Mouse (Mus musculus) heart, adult 18-20 months (tissue): ENCODE measurements around the gene Iqgap1. TPM values are rescaled to one million over a fixed set of nuclear protein-coding genes. Genes with fewer than 3 reads are reported as not detected.
"Not testable (repeated sequence)": the region's sequence is repeated elsewhere in the genome, so short reads cannot be mapped to it uniquely, and the experiment has no call there.

Experiments used
- DNase-seq, 2 experiments: peaks; one replicate each; pipeline ENCODE4 v3.0.0; 2021 to 2022; ENCODE audit warnings: mixed read lengths in 1 of 2
- total RNA-seq, 2 experiments: library from RNA; stranded (reverse); gene quantifications; 2 replicates each; pipeline ENCODE4 v1.2.3; 2021

Gene Iqgap1
- total RNA-seq, 2 experiments from 2014 or later, result 32.7 to 35.3 TPM

GRCm38 (mm10) chr7:80770466-80770865 lies 55.3 kb downstream of the Iqgap1 start:
- DNase-seq, result no peak

DNA sequence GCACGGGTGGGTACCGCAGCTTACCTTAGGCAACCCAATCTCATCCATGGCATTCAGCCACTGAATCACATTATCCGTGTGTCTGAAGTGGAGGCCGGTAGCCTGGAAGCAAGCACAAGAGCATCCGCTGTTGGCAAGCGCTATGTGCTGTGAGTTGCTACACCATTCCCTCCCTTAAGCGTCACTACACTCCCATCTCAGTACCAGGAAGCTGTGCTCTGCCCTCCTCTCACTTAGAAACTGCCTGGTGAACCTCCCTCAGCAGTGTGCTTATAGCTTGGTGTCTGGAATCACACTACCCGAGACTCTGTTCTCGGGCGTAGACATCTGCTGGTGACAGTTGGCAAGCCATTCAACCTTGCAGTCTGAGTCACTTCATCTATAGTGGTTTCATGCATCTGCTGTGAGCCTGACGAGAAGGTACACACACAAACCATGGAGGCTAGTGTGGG lies 58.9 kb downstream of the Iqgap1 start:
- no peak for DNase-seq

GRCm38 (mm10) chr7:80766072-80766471 lies 59.7 kb downstream of the Iqgap1 start:
- no peak for DNase-seq

- peak; percentile 63 to 81 for DNase-seq
Observed at GRCm38 (mm10) chr7:80763864-80764437, 61.8 kb downstream of the Iqgap1 start.

DNA sequence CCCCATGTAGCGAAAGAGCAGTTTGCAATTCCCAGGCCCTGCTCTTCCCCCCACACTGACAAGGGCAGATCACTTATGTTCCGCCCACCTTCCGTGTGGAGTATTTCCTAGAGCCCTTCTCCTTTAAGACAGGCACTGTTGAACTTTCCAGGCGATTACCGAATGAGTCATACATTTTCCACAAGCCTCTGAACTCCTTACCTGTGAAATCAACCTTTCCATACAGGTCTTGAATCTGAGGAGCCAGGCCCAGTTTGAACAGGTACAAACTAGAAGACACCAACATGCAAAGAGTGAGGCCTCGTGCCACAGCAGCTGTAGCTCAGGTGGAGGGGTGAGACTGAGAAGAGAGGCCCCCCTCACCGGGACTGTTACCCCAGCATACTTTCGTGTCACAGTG lies 63.5 kb downstream of the Iqgap1 start:
- DNase-seq, result no peak

GRCm38 (mm10) chr7:80754086-80754485 lies 71.7 kb downstream of the Iqgap1 start:
- DNase-seq, result no peak

DNA sequence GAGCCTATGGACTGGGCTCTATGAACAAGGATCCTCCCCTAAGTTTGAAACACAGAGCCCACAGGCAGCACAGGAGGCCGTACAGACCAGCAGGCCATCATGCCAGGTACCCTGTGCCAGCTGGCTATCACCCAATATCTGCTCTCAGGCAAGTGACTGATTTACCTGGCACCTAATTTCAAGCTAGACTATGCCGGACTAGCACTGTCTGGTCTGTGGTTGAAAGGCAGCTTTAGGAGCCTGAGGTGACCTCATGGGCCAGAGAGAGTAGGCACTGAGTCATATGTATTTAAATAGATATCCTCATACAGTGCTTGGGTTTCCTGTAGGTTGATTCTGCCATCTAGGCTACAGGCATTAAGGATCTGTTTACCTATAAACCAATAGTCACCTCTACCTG lies 72.2 kb downstream of the Iqgap1 start:
- no peak for DNase-seq

DNA sequence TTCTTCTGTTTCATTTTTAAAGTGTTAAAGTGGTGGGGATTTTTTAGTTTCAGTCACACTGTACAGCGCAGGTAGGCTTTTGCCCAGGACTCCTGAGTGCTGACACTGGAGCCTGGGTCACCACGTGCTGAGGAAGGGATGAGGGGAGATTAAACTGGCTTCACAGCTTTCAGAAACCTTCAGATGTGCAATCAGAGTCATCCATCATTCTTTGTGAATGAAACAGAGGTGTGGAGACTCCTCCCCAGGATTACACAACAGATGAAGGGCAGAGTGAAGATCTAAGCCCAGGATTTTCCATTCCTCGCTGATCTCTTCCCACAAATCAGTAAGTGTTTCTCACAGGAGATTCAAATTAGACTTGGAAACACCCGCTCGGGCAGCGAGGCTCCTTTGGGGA lies 76.2 kb downstream of the Iqgap1 start:
- no peak for DNase-seq

- DNase-seq, result not testable (repeated sequence)
Observed at GRCm38 (mm10) chr7:80749109-80749508, 76.7 kb downstream of the Iqgap1 start.

- DNase-seq, result peak in 1 of 2 experiments; percentile 18
Observed at GRCm38 (mm10) chr7:80747371-80747770, 78.4 kb downstream of the Iqgap1 start.

DNA sequence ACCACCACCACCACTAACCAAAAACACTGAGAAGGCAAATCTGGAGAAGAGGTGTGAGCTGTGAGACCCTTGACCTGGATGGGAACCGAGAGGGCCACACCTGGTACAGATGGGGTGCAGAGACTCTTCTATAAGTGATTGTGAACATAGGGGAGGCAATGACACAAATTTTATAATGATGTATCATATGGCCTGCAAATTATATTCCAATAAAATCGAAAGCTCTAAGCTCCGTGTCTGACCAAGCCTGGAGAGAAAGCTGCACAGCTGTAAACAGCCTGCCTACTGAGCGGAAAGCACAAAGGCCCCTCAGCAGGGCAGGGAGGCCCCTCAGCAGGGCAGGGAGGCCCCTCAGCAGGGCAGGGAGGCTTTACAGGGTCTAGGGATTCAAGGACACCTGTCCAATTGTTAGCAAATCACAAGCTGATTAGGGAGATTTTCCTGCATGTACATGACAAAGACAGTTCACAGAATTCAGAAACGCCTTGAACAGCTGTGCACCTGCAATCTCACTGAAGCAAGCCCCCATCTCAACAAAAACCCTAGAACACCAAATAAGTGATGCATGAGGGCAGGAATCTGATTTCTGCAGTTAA lies 79.5 kb downstream of the Iqgap1 start:
- DNase-seq, result no peak

DNA sequence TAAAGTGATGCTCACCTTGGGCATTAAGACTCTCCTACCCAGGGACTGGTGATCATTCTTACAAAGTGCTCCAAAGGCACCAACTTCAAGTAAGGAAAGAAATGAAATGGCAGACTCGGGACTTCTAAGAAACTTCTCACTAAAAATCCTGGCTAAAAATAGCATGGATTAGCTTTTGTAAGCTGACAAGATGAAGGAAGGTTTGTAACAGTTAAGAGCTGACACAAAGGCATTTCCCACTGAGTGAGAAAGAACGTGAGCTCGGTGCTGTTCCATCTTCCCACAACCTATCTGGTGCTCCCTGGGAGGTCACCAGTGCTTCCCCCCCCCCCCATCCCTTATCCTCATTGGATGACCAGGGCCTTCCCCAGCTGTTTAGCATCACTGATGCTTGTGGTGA lies 80.0 kb downstream of the Iqgap1 start:
- DNase-seq, result no peak

DNA sequence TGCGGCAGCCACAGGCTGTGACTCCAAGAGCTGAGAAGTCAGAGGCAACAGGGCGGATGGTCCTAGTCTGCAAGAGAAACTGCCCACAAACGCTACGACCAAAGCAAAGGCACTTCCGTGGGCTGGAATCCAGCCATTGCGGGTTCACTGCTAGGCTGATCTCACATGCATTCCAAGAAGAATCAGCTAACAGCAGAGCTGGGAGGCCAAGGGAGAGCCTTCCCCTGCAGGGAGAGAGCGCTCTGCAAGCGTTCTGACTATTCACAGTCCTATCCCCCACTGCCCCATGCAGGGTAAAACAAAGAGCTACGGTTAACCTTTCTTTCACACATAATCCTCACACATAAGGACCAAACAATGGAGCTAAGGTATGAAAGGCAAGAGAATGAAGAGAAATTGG lies 80.5 kb downstream of the Iqgap1 start:
- no peak for DNase-seq

DNA sequence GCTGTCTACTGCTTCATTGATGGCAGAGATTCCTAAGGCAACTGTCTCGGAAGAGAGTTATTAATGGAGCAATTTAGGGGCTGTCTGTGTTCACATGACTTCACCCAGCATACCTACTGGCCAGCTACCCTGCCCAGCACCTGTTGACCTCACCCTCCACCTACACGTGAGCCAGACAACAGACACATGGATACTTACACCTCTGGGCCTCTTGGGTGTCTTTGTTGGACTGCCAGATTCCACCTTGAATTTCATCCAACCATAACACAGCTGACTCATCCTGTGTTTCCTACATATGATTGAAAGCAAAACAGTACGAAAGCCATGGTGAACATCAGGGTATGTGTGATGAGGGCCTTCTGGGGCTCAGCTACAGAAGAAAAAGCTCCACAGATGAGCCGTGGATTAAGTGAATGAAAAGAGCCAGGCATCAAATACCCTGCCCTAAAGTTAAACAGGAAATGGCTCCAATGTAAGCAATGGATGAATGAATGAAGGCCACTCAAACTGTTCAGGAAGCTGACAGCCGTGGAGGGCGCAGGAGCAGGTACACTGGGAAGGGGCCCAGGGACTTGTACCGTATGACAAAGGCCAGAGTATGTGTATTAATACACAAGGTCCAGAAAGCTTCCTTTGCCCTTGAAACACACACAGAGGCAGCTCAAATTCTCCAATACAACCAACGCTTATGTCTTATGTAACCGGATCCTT lies 81.7 kb downstream of the Iqgap1 start:
- peak; percentile 29 to 43 for DNase-seq

DNA sequence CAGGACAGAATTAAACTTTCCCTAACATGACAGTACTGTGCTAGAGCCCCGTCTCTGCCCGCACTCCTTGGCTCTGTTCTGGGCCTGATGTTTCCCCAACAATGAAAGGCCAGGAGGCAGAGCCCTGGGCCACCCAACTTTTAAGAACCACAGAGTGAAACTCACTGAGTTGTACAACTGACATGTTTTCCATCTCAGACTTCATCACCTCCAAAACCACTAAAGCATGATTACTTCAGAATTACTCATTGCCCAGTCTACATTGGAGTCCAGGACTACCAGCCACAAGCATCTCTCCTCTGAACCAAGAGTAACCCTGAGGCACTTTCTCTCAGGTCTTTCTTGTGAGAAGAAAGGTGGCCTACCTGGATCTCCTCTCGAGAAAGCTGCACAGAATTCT lies 83.1 kb downstream of the Iqgap1 start:
- no peak for DNase-seq

DNA sequence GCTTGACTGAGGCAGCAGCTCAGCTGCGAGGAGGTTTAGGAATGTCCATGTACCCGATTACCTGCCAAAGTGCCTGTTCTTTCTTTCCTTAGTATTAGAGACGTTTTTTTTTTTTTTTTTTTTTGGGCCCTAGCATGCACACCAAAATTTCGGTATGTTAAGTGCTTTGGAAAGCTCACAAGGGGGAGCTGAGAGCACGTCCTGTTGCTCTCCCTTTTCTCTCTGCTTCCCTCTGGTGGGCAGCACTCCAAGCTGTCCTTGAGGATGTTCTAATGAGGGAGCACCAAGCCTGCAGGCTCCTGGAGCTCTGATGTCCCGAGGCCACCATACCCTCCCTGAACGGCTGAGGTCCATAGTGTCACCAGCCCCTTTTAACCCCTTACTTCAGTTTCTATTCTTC lies 84.8 kb downstream of the Iqgap1 start:
- peak; percentile 86 to 89 for DNase-seq

GRCm38 (mm10) chr7:80736199-80736598 lies 89.6 kb downstream of the Iqgap1 start:
- DNase-seq, result no peak

DNA sequence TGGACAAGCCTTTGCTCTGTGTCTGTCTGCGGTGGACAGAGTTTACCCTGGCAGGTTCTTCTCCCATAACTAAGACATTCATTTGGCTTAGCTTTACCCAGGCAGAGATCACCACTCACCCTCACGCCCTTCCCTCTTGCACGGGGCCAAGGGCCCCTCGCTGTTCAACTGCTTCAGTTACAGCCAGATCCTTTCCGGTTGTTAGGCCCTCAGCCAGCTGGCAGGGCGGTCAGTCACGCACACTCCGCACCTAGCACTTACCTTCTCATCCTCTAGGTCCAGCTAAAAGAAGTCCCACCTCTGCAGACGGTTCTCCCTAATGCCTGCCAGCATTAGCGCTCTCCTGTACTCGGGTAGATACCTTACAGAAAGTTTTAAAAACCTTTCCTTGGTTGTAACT lies 92.8 kb downstream of the Iqgap1 start:
- DNase-seq, result no peak

DNA sequence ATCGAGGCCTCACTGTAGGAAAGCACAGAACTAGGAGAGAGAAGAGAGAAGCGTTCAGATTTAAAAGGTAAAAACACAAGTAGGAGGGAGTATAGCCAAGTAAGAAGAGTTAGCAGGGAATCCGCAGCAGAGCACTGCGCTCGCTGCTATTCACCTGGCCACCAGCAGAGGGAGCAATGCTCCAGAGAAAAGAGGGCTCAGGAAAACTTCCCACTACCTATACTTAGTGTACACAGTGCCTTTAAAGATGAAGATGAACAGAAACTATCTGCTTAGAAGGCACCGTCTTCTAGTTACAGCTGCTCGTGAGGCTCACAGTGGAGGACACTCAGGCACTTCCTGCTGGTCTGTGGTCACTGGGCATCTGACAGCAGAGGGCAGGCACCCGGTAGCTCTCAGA lies 96.1 kb downstream of the Iqgap1 start:
- peak; percentile 61 to 87 for DNase-seq

GRCm38 (mm10) chr7:80721041-80721440 lies 104.7 kb downstream of the Iqgap1 start:
- DNase-seq, result no peak

DNA sequence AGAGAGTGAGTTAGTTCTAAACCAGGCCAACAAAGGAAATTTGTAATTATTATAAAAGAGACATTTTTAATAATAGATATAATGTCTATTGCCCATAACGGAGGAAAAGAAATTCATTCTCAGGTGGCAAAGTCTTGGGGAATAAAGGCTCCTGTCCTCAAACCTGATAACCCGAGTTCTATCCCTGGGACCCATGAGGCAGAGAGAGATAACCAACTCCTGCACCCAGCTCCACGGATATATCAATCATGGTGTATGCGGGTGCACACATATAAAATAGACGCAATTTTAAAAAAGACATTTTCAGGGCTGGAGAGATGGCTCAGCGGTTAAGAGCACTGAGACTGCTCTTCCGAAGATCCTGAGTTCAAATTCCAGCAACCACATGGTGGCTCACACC lies 106.2 kb downstream of the Iqgap1 start:
- no peak for DNase-seq

DNA sequence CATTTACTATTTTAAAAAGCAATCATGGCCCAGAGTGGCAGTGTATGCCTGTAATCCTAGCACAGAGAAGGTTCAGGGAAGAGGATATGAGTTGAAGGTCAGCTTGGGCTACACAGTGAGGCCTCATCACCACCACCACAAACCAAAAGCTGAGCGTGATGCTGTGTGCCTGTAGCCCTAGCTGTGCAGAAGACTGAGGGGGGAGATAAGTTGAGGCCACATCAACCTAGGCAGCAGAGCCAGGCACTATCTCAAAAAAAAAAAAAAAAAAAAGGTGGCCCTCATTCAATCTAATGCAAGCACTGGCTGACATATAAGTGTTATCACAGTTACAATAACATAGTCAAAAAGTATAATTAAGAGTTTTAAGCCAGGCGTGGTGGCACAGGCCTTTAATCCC lies 106.7 kb downstream of the Iqgap1 start:
- DNase-seq, result no peak

- no peak for DNase-seq
Observed at GRCm38 (mm10) chr7:80718471-80718870, 107.3 kb downstream of the Iqgap1 start.

DNA sequence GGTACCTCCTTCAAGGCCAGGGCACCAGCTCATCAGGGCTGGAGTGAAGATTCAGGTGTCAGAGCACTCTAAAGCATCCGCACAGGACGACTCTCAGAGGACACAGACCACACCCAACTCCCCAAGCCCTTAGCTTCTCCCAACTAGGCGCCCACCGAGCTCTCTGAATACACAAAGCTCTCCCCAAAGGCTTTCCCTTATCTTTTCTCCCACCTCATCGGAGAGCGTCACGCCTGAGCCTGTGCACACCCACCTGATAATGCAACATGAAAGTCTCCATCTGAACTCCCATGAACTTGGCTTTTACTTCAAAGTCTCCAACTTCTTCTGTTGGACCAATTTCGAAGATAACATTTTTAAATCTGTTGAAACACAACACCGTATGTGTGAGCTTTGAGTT lies 109.0 kb downstream of the Iqgap1 start:
- no peak for DNase-seq
